Mouse (Mus musculus) ES-CJ7 (cell line): Measurements from ENCODE around the gene Gm45521.

Source experiments
- DNase-seq: peaks from one replicate; pipeline ENCODE4 v3.0.0; 2011; ENCODE audit warnings: low read depth, low spot score

Gm45521 gene

GRCm38 (mm10) chr14:7952610-7953254 is 4.4 kb upstream of the Gm45521 start:
- DNase-seq: peak; percentile 65

- DNase-seq: peak; percentile 87
These were observed 3.0 kb upstream of the Gm45521 start for GRCm38 (mm10) chr14:7954071-7954471.

GRCm38 (mm10) chr14:7956427-7956826 is 661 bp upstream of the Gm45521 start:
- DNase-seq: no peak

GRCm38 (mm10) chr14:7960616-7961015 is 3.5 kb downstream of the Gm45521 start:
- DNase-seq: peak; percentile 72

GRCm38 (mm10) chr14:7961714-7962113 is 4.6 kb downstream of the Gm45521 start:
- DNase-seq: no peak

GRCm38 (mm10) chr14:7962626-7963025 is 5.5 kb downstream of the Gm45521 start:
- DNase-seq: no peak

- peak; percentile 35 for DNase-seq
These were observed 6.1 kb downstream of the Gm45521 start for GRCm38 (mm10) chr14:7963160-7963559.

- peak; percentile 74 for DNase-seq
These were observed 7.3 kb downstream of the Gm45521 start for GRCm38 (mm10) chr14:7964219-7964889.

- DNase-seq: no peak
These were observed 14.9 kb downstream of the Gm45521 start for GRCm38 (mm10) chr14:7971889-7972493.

GRCm38 (mm10) chr14:7974643-7975042 is 17.6 kb downstream of the Gm45521 start:
- no peak for DNase-seq

GRCm38 (mm10) chr14:7975177-7975576 is 18.1 kb downstream of the Gm45521 start:
- no peak for DNase-seq

GRCm38 (mm10) chr14:7977471-7977870 is 20.4 kb downstream of the Gm45521 start:
- DNase-seq: no peak

GRCm38 (mm10) chr14:7978183-7978582 is 21.1 kb downstream of the Gm45521 start:
- DNase-seq: no peak

GRCm38 (mm10) chr14:7981226-7981625 is 24.1 kb downstream of the Gm45521 start:
- DNase-seq: no peak

GRCm38 (mm10) chr14:7986913-7987312 is 29.8 kb downstream of the Gm45521 start:
- DNase-seq: no peak

- DNase-seq: no peak
These were observed 32.3 kb downstream of the Gm45521 start for GRCm38 (mm10) chr14:7989371-7989770.

- no peak for DNase-seq
These were observed 32.9 kb downstream of the Gm45521 start for GRCm38 (mm10) chr14:7989961-7990360.

GRCm38 (mm10) chr14:7991108-7991776 is 34.2 kb downstream of the Gm45521 start:
- DNase-seq: no peak

GRCm38 (mm10) chr14:7992158-7992557 is 35.1 kb downstream of the Gm45521 start:
- no peak for DNase-seq

GRCm38 (mm10) chr14:7994271-7994767 is 37.2 kb downstream of the Gm45521 start, which contains the start of gene Dnase1l3:
TSS of gene Dnase1l3 (minus strand) at chr14:7994573.
- no peak for DNase-seq

GRCm38 (mm10) chr14:7997255-7997696 is 40.2 kb downstream of the Gm45521 start:
- peak; percentile 88 for DNase-seq

- no peak for DNase-seq
These were observed 41.9 kb downstream of the Gm45521 start for GRCm38 (mm10) chr14:7999030-7999429.
